ENCODE assay signal across 10 mouse cellular contexts in genomic region chr3:84059261-84059660, GRCm38 (mm10). TPM values are rescaled to one million over a fixed set of nuclear protein-coding genes. Genes with fewer than 3 reads are reported as not detected.
A peak's percentile ranks its signal among the peaks of the same experiment; 100 is the strongest.
DNase-seq lines count a peak whose midpoint lies in the region; ATAC-seq and TF ChIP-seq lines count a peak whose summit lies in the region.
"Had no signal": no experiment of that assay in that cellular context is flagged by ENCODE, and none has a peak within 500 bp of the region (broad histone marks: within the 10 kb centered on the region; RNA-seq: fewer than 3 reads in every experiment).

No protein-coding gene starts in this region.

- peaks cover 7% of the 10 kb centered on the region; the same call in 1 of the 2 replicates for H3K4me1 ChIP-seq in kidney, embryonic 14.5 days (ENCODE audit: control insufficient read depth, insufficient read depth, low read length)
- H3K4me1 ChIP-seq in embryonic facial prominence, embryonic 11.5 days (ENCODE audit: control insufficient read depth, insufficient read depth, low read length): peaks cover 3% of the 10 kb centered on the region; the same call in 1 of the 2 replicates
- H3K4me1 ChIP-seq in limb, embryonic 15.5 days: peaks cover 16% of the 10 kb centered on the region
- H3K4me1 ChIP-seq in cerebellum, adult 2 months (ENCODE audit: control insufficient read depth, insufficient read depth, low read length): no peaks in the 10 kb centered on the region

- H3K27me3 ChIP-seq in kidney, embryonic 14.5 days (ENCODE audit: control insufficient read depth, insufficient read depth, low read length): no peaks in the 10 kb centered on the region
- H3K27me3 ChIP-seq in embryonic facial prominence, embryonic 11.5 days (ENCODE audit: control insufficient read depth, insufficient read depth, low read length): no peaks in the 10 kb centered on the region
- H3K27me3 ChIP-seq in limb, embryonic 15.5 days: no peaks in the 10 kb centered on the region
- no peaks in the 10 kb centered on the region; the same call in 1 of the 2 replicates for H3K27me3 ChIP-seq in cerebellum, adult 2 months (ENCODE audit: control insufficient read depth, insufficient read depth, low read length)
- H3K27me3 ChIP-seq: midbrain, embryonic 13.5 days had no signal

- H3K4me3 ChIP-seq in kidney, embryonic 14.5 days (ENCODE audit: low read length): no peak overlapping the region
- no peak overlapping the region for H3K4me3 ChIP-seq in embryonic facial prominence, embryonic 11.5 days (ENCODE audit: low read depth, low read length)
- no peak overlapping the region for H3K4me3 ChIP-seq in limb, embryonic 15.5 days
- no peak overlapping the region for H3K4me3 ChIP-seq in cerebellum, adult 2 months (replicated peaks; ENCODE audit: insufficient read depth, low read depth, low read length)
- H3K4me3 ChIP-seq: midbrain, embryonic 13.5 days had no signal

- no peak for DNase-seq in kidney, adult 11 months
- DNase-seq in brain, embryonic 14.5 days (ENCODE audit: low read depth): peak; percentile 63
- peak; percentile 81 for DNase-seq in embryonic facial prominence, embryonic 11.5 days (ENCODE audit: low spot score)
- no peak for DNase-seq in cerebellum, adult 2 months
- DNase-seq in testis, postnatal 10 days (ENCODE audit: low spot score): no peak
- DNase-seq: adrenal gland, adult 8-10 months; thymus, adult 18-20 months had no signal

- no peak for ATAC-seq in kidney, embryonic 14.5 days (ENCODE audit: low FRiP score, low TSS enrichment)
- peak; percentile 79 for ATAC-seq in embryonic facial prominence, embryonic 11.5 days (replicated peaks; ENCODE audit: insufficient number of reproducible peaks, low FRiP score, low TSS enrichment, low read depth)
- ATAC-seq in limb, embryonic 15.5 days (ENCODE audit: insufficient number of reproducible peaks, low FRiP score, low TSS enrichment, low read depth): no peak
- ATAC-seq: midbrain, embryonic 13.5 days had no signal

- 0 out of 2 replicates have a peak, but pooled peaks cover 3% of the 10 kb centered on the region for H3K9me3 ChIP-seq in kidney, embryonic 14.5 days (ENCODE audit: control insufficient read depth, low read length)
- no peaks in the 10 kb centered on the region for H3K9me3 ChIP-seq in embryonic facial prominence, embryonic 11.5 days (replicated peaks; ENCODE audit: control insufficient read depth, low read length)
- no peaks in the 10 kb centered on the region for H3K9me3 ChIP-seq in limb, embryonic 15.5 days
- H3K9me3 ChIP-seq: midbrain, embryonic 13.5 days had no signal

- no peak overlapping the region for H3K9ac ChIP-seq in kidney, embryonic 14.5 days (ENCODE audit: low read depth, low read length)
- H3K9ac ChIP-seq in embryonic facial prominence, embryonic 11.5 days (replicated peaks; ENCODE audit: low read length): no peak overlapping the region
- H3K9ac ChIP-seq in limb, embryonic 15.5 days: no peak overlapping the region
- H3K9ac ChIP-seq: midbrain, embryonic 13.5 days had no signal

- peak overlapping the region; percentile 1; the same call in 1 of the 2 replicates for H3K4me2 ChIP-seq in kidney, embryonic 14.5 days (replicated peaks; ENCODE audit: low read depth, low read length)
- H3K4me2 ChIP-seq in embryonic facial prominence, embryonic 11.5 days (ENCODE audit: low read depth, low read length): no peak overlapping the region
- peak overlapping the region; percentile 8; the same call in 1 of the 2 replicates for H3K4me2 ChIP-seq in limb, embryonic 15.5 days
- H3K4me2 ChIP-seq: midbrain, embryonic 13.5 days had no signal

- no peak for TF ChIP-seq POLR2A in brain, embryonic 14.5 days (IDR thresholded peaks at IDR 0.05; ENCODE audit: borderline replicate concordance, extremely low read depth, insufficient read depth, insufficient read length, poor library complexity, severe bottlenecking)
- no peak for TF ChIP-seq POLR2A in cerebellum, adult 2 months (IDR thresholded peaks at IDR 0.05; ENCODE audit: borderline replicate concordance, insufficient read depth, low read length)

- no peaks in the 10 kb centered on the region for H3K36me3 ChIP-seq in kidney, embryonic 14.5 days (ENCODE audit: control insufficient read depth, insufficient read depth, low read length)
- H3K36me3 ChIP-seq in embryonic facial prominence, embryonic 11.5 days (replicated peaks; ENCODE audit: control insufficient read depth, insufficient read depth, low read depth, low read length): no peaks in the 10 kb centered on the region
- no peaks in the 10 kb centered on the region for H3K36me3 ChIP-seq in limb, embryonic 15.5 days
- H3K36me3 ChIP-seq: midbrain, embryonic 13.5 days had no signal

- 30% methylated on average over 13 of the region's 13 CpGs for WGBS in kidney, embryonic 14.5 days
- 20% methylated on average over 13 of the region's 13 CpGs for WGBS in embryonic facial prominence, embryonic 11.5 days
- WGBS in limb, embryonic 15.5 days: 12% methylated on average over 13 of the region's 13 CpGs
- WGBS in cerebellum, adult 2 months: 57% methylated on average over 13 of the region's 13 CpGs

- TF ChIP-seq CTCF in brain, embryonic 14.5 days (IDR thresholded peaks at IDR 0.05; ENCODE audit: borderline replicate concordance, extremely low read depth, insufficient read depth, insufficient read length): no peak
- TF ChIP-seq CTCF in cerebellum, adult 2 months (IDR thresholded peaks at IDR 0.05; ENCODE audit: borderline replicate concordance, insufficient read depth, low read depth, low read length): no peak

- H3K27ac ChIP-seq in kidney, embryonic 14.5 days (ENCODE audit: low read depth, low read length): no peak overlapping the region
- peak overlapping the region; percentile 11; the same call in 1 of the 2 replicates for H3K27ac ChIP-seq in embryonic facial prominence, embryonic 11.5 days (replicated peaks; ENCODE audit: low read depth, low read length)
- H3K27ac ChIP-seq in limb, embryonic 15.5 days: peak overlapping the region; percentile 77
- H3K27ac ChIP-seq in cerebellum, adult 2 months (ENCODE audit: insufficient read depth, low read length): no peak overlapping the region
- H3K27ac ChIP-seq: midbrain, embryonic 13.5 days had no signal

RNA-seq across cellular contexts. Expression of gene Tmem131l, which starts 19.3 kb away (rescaled TPM):
- 45.3 and 53.1 TPM in 2 replicates for polyA plus RNA-seq in kidney, embryonic 14.5 days (2014; fragmentation: Nextera tagmentation; extraction: Ambion mirVana)
- 103 and 129 TPM in 2 replicates for polyA plus RNA-seq in brain, embryonic 14.5 days (2012; rRNA removed)
- 83.2 and 84.2 TPM in 2 replicates for polyA plus RNA-seq in embryonic facial prominence, embryonic 11.5 days (2014; fragmentation: Nextera tagmentation; extraction: Ambion mirVana)
- 47.9 and 51.4 TPM in 2 replicates for polyA plus RNA-seq in limb, embryonic 15.5 days (2015; fragmentation: Nextera tagmentation; extraction: Ambion mirVana)
- 9.2 and 9.7 TPM in 2 replicates for polyA plus RNA-seq in cerebellum, adult 2 months (2012; rRNA removed)

Comparison
In these comparisons a context has a peak if more than half of its experiments do, and no peak if none do; other contexts are left out.
1. H3K27ac ChIP-seq: peak in embryonic facial prominence, embryonic 11.5 days (single experiment) and limb, embryonic 15.5 days (single experiment); none in kidney, embryonic 14.5 days (single experiment) and cerebellum, adult 2 months (single experiment).
2. DNase-seq: peak in brain, embryonic 14.5 days (single experiment) and embryonic facial prominence, embryonic 11.5 days (single experiment); none in kidney, adult 11 months (single experiment), cerebellum, adult 2 months (0 of 2) and testis, postnatal 10 days (single experiment).